19 mouse cellular contexts compared by ENCODE assay signal in the genomic region with DNA sequence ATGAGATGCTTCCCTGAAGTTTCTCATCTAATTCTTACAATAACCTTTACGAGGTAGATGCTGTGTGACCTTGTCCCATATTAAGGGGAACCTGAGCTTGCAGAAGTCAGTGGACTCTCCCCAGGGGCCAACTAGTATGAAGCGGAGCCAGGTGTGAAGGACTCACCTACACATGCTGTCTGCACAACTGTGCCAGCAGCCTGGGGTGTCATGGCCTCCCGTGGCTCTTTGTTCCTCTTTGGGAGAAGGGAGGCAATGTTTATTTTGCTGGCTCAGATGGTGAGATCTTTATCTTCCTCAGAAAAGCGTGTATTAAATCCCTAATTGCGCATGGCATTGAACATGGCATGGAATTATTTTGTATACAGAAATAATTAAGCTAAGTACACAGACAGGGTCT.
A peak's percentile ranks its signal among the peaks of the same experiment; 100 is the strongest.
DNase-seq lines count a peak whose midpoint lies in the region; ATAC-seq lines count a peak whose summit lies in the region.
"Had no signal": no experiment of that assay in that cellular context is flagged by ENCODE, and none has a peak within 500 bp of the region (broad histone marks: within the 10 kb centered on the region; RNA-seq: fewer than 3 reads in every experiment).

No protein-coding gene starts in this region.

- no peak overlapping the region for H3K27ac ChIP-seq in heart, embryonic 12.5 days (ENCODE audit: poor library complexity, severe bottlenecking)

- no peak overlapping the region for H3K9ac ChIP-seq in heart, embryonic 12.5 days

- no peak overlapping the region for H3K4me2 ChIP-seq in heart, embryonic 12.5 days

- no peak overlapping the region for H3K4me3 ChIP-seq in heart, embryonic 12.5 days

- peak; percentile 61 for DNase-seq in heart, adult 11 months
- peak; percentile 86 for DNase-seq in fat pad, adult 2 months (ENCODE audit: extremely low read depth, low read depth, low spot score)
- DNase-seq in kidney, adult 11 months = no peak
- DNase-seq: adrenal gland, adult 2 months; adrenal gland, adult 8-10 months; adrenal gland, postnatal 10 days; adrenal gland, postnatal 14 days; adrenal gland, postnatal 25 days; adrenal gland, postnatal 36 days; B cell, adult 2 months; cerebellum, adult 11 months; cerebellum, adult 11-12 months; cerebellum, adult 18-20 months had no signal

- no peaks in the 10 kb centered on the region for H3K36me3 ChIP-seq in heart, embryonic 12.5 days
- H3K36me3 ChIP-seq: G1E had no signal

- ATAC-seq in heart, embryonic 12.5 days (ENCODE audit: insufficient number of reproducible peaks, low FRiP score) = no peak
- ATAC-seq: activated CD4-positive, CD25-positive, alpha-beta regulatory T cell, adult 4 months; CD4-positive, CD25-positive, alpha-beta regulatory T cell, adult 4 months; Patski had no signal

- no peaks in the 10 kb centered on the region for H3K9me3 ChIP-seq in heart, embryonic 12.5 days (replicated peaks)

- H3K27me3 ChIP-seq in heart, embryonic 12.5 days (replicated peaks) = peaks cover 19% of the 10 kb centered on the region
- H3K27me3 ChIP-seq: CH12.LX, Patski had no signal

- H3K4me1 ChIP-seq in heart, embryonic 12.5 days (replicated peaks) = peaks cover 35% of the 10 kb centered on the region

- WGBS in heart, embryonic 12.5 days = 81% methylated on average over 5 of the region's 5 CpGs
